Mouse (Mus musculus) embryonic facial prominence, embryonic 10.5 days (tissue): ENCODE data around the gene Fam186b. TPM values are rescaled to one million over a fixed set of nuclear protein-coding genes. Genes with fewer than 3 reads are reported as not detected.
A peak's percentile ranks its signal among the peaks of the same experiment; 100 is the strongest.
"Not testable (repeated sequence)": the region's sequence is repeated elsewhere in the genome, so short reads cannot be mapped to it uniquely, and the experiment has no call there.

Experiments
- DNase-seq: peaks from one replicate; pipeline ENCODE4 v3.0.0-alpha.2; 2017; ENCODE audit warnings: low spot score
- H3K27ac ChIP-seq: fragments of 300-500 bp; sonication (generic); replicated peaks from 2 replicates; pipeline ENCODE4 v1.5.1; 2016; ENCODE audit warnings: mild to moderate bottlenecking
- H3K27me3 ChIP-seq: fragments of 300-500 bp; sonication (generic); replicated peaks from 2 replicates; pipeline ENCODE4 v1.6.1; 2016; ENCODE audit warnings: low read depth, mild to moderate bottlenecking; ENCODE audit not compliant: poor library complexity, severe bottlenecking
- H3K36me3 ChIP-seq: fragments of 300-500 bp; sonication (generic); replicated peaks from 2 replicates; pipeline ENCODE4 v1.6.1; 2016; ENCODE audit warnings: mild to moderate bottlenecking, moderate library complexity
- H3K4me1 ChIP-seq: fragments of 300-500 bp; sonication (generic); 2 replicates; pipeline ENCODE4 v1.6.1; 2016
- H3K4me3 ChIP-seq: fragments of 300-500 bp; sonication (generic); 2 replicates; pipeline ENCODE4 v1.5.1; 2016; ENCODE audit warnings: mild to moderate bottlenecking, moderate library complexity
- H3K9me3 ChIP-seq: fragments of 300-500 bp; sonication (generic); 2 replicates; pipeline ENCODE4 v1.6.1; 2016; ENCODE audit warnings: mild to moderate bottlenecking
- WGBS: fragments of 180-500 bp; shearing (Covaris S2); methylation state at CpG from one replicate; pipeline ENCODE4 v1.1.7; 2016; 5-methylcytosine and 5-hydroxymethylcytosine counted together
- polyA plus RNA-seq: library from polyadenylated mRNA; unstranded; fragments of >200 nt; fragmentation: Nextera tagmentation; extraction: Ambion mirVana; gene quantifications from 2 replicates; pipeline ENCODE4 v1.2.1, GENCODE M21; 2016

Fam186b gene
- polyA plus RNA-seq, 1 experiment from 2014 or later = 0.30 TPM

- Histone ChIP-seq H3K27me3 (no peaks in the 10 kb centered on the region), H3K9me3 (no peaks in the 10 kb centered on the region), H3K36me3 (peaks cover 15% of the 10 kb centered on the region), H3K4me3 (no peak overlapping the region), H3K27ac (no peak overlapping the region), H3K4me1 (peaks cover 28% of the 10 kb centered on the region)
- 96% methylated on average over 6 of the region's 6 CpGs for WGBS
- no peak for DNase-seq
Measured at GRCm38 (mm10) chr15:99253772-99254171, 41.9 kb downstream of the Fam186b start.

DNA sequence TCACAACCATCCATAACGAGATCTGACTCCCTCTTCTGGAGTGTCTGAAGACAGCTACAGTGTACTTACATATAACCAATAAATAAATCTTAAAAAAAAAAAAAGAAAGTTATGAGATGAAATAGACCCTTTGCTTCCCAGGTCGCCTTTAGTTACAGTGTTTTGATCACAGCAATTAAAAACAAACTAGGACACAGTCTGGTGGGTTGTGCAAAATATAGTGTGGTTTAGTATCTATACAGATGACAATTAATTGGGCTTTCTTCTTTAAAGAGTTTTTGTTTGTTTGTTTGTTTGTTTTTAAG is 42.6 kb downstream of the Fam186b start:
- H3K27ac ChIP-seq, H3K27me3 ChIP-seq, H3K9me3 ChIP-seq, DNase-seq: not testable (repeated sequence)
- Histone ChIP-seq H3K36me3 (peaks cover 22% of the 10 kb centered on the region), H3K4me3 (peak overlapping the region; percentile 69), H3K4me1 (peaks cover 28% of the 10 kb centered on the region)
- whole genome bisulfite sequencing = 45% methylated on average over 2 of the region's 2 CpGs

GRCm38 (mm10) chr15:99252381-99253174 is 43.1 kb downstream of the Fam186b start:
- WGBS = 6% methylated on average over 22 of the region's 22 CpGs
- H3K9me3 ChIP-seq = no peaks in the 10 kb centered on the region
- peak overlapping the region; percentile 96 for H3K27ac ChIP-seq
- peaks cover 27% of the 10 kb centered on the region for H3K4me1 ChIP-seq
- H3K27me3 ChIP-seq = no peaks in the 10 kb centered on the region
- H3K4me3 ChIP-seq = peak overlapping the region; percentile 69
- no peak for DNase-seq
- H3K36me3 ChIP-seq = peaks cover 27% of the 10 kb centered on the region

GRCm38 (mm10) chr15:99251626-99252380 is 43.9 kb downstream of the Fam186b start, which contains the start of gene Mcrs1:
TSS of gene Mcrs1 (minus strand) at chr15:99251961.
- Histone ChIP-seq H3K27ac (peak within 1 kb of the TSS; percentile 96), H3K4me3 (peak within 1 kb of the TSS; percentile 69), H3K27me3 (no peaks in the 10 kb centered on the region), H3K9me3 (no peaks in the 10 kb centered on the region), H3K4me1 (peaks cover 21% of the 10 kb centered on the region), H3K36me3 (peaks cover 35% of the 10 kb centered on the region)
- WGBS = under 1% methylated on average over 52 of the region's 52 CpGs
- DNase-seq = peak; percentile 95

DNA sequence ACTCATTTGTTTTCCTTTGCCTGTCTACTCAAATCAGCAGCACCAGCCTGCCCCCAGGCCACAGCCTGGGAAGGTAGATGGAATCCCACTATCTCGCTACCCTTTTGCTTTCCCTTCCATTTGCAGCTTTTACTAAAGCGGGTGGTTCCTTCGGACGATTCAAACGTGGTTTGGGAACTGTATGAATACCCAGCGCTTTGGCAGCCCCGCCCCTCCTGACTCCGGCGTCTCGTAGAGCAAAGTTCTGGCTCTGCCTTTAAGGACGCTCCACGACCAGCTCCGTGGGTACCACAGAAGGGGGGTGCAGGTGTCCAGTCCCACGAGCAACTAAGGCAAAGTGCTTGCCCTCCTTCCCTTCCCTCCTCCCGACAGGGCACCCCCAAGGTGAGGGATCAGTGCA is 44.6 kb downstream of the Fam186b start:
- Histone ChIP-seq H3K4me3 (peak overlapping the region; percentile 69), H3K36me3 (peaks cover 42% of the 10 kb centered on the region), H3K4me1 (peaks cover 21% of the 10 kb centered on the region), H3K27ac (peak overlapping the region; percentile 81)
- DNase-seq, H3K27me3 ChIP-seq, H3K9me3 ChIP-seq: not testable (repeated sequence)
- under 1% methylated on average over 15 of the region's 15 CpGs for WGBS

- Histone ChIP-seq H3K9me3 (no peaks in the 10 kb centered on the region), H3K4me3 (no peak overlapping the region), H3K27ac (no peak overlapping the region), H3K27me3 (no peaks in the 10 kb centered on the region), H3K36me3 (peaks cover 53% of the 10 kb centered on the region), H3K4me1 (peaks cover 21% of the 10 kb centered on the region)
- DNase-seq = no peak
- 93% methylated on average over 11 of the region's 11 CpGs for WGBS
Measured at GRCm38 (mm10) chr15:99249938-99250337, 45.8 kb downstream of the Fam186b start.

- H3K4me3 ChIP-seq = no peak overlapping the region
- H3K27ac ChIP-seq = no peak overlapping the region
- H3K9me3 ChIP-seq = no peaks in the 10 kb centered on the region
- peaks cover 63% of the 10 kb centered on the region for H3K36me3 ChIP-seq
- H3K27me3 ChIP-seq = no peaks in the 10 kb centered on the region
- DNase-seq = no peak
- WGBS = 83% methylated on average over 9 of the region's 9 CpGs
- H3K4me1 ChIP-seq = peaks cover 21% of the 10 kb centered on the region
Measured at GRCm38 (mm10) chr15:99248972-99249371, 46.7 kb downstream of the Fam186b start.

- H3K27me3 ChIP-seq, DNase-seq, H3K9me3 ChIP-seq, H3K27ac ChIP-seq, H3K4me3 ChIP-seq: not testable (repeated sequence)
- Histone ChIP-seq H3K4me1 (peaks cover 11% of the 10 kb centered on the region), H3K36me3 (peaks cover 83% of the 10 kb centered on the region)
- 94% methylated on average over 6 of the region's 6 CpGs for WGBS
Measured at GRCm38 (mm10) chr15:99246736-99247135, 49.0 kb downstream of the Fam186b start.

- H3K27ac ChIP-seq = no peak overlapping the region
- H3K27me3 ChIP-seq = no peaks in the 10 kb centered on the region
- H3K36me3 ChIP-seq = peaks cover 67% of the 10 kb centered on the region
- DNase-seq = no peak
- WGBS = 92% methylated on average over 10 of the region's 10 CpGs
- no peak overlapping the region for H3K4me3 ChIP-seq
- peaks cover 10% of the 10 kb centered on the region for H3K4me1 ChIP-seq
- no peaks in the 10 kb centered on the region for H3K9me3 ChIP-seq
Measured at GRCm38 (mm10) chr15:99242045-99242444, 53.6 kb downstream of the Fam186b start.

GRCm38 (mm10) chr15:99241249-99241648 is 54.4 kb downstream of the Fam186b start:
- WGBS = 74% methylated on average over 4 of the region's 4 CpGs
- H3K36me3 ChIP-seq = peaks cover 59% of the 10 kb centered on the region
- no peak for DNase-seq

GRCm38 (mm10) chr15:99240129-99240528 is 55.6 kb downstream of the Fam186b start:
- WGBS = 76% methylated on average over 4 of the region's 4 CpGs
- H3K9me3 ChIP-seq = no peaks in the 10 kb centered on the region
- peaks cover 10% of the 10 kb centered on the region for H3K4me1 ChIP-seq
- DNase-seq = no peak
- H3K4me3 ChIP-seq = no peak overlapping the region
- H3K27ac ChIP-seq = no peak overlapping the region
- peaks cover 5% of the 10 kb centered on the region for H3K27me3 ChIP-seq
- H3K36me3 ChIP-seq = peaks cover 47% of the 10 kb centered on the region

More at GRCm38 (mm10) chr15:99241249-99241648, 54.4 kb downstream of the Fam186b start:
- Histone ChIP-seq H3K4me1 (peaks cover 10% of the 10 kb centered on the region), H3K27me3 (no peaks in the 10 kb centered on the region), H3K27ac (no peak overlapping the region), H3K9me3 (no peaks in the 10 kb centered on the region), H3K4me3 (no peak overlapping the region)

DNA sequence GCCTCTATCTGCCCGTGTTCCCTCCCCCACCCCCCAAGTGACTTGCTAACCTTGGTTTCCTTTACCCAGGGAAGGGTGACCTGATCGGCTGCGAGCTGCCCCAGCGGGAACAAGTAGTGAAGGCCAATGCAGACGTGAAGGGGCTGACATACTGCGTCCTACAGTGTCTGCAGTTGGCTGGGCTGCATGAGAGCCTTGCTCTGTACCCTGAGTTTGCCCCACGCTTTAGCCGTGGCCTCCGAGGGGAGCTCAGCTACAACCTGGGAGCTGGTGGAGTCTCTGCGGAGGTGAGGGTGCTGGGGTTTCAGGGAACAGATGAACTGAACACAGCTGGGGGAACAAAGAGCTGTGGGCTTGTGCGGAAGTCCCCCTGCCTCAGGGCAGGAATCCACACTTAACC is 57.7 kb downstream of the Fam186b start:
- H3K27me3 ChIP-seq = peaks cover 25% of the 10 kb centered on the region
- H3K4me3 ChIP-seq = no peak overlapping the region
- H3K4me1 ChIP-seq = peaks cover 25% of the 10 kb centered on the region
- H3K36me3 ChIP-seq = peaks cover 26% of the 10 kb centered on the region
- H3K9me3 ChIP-seq = no peaks in the 10 kb centered on the region
- WGBS = 47% methylated on average over 11 of the region's 11 CpGs
- peak overlapping the region; percentile 14 for H3K27ac ChIP-seq
- no peak for DNase-seq
